Mouse (Mus musculus): ENCODE results near the gene Snrnp27. TPM values are rescaled to one million over a fixed set of nuclear protein-coding genes. Genes with fewer than 3 reads are reported as not detected.

Snrnp27 gene
- polyA plus RNA-seq, 1 experiment from 2014 or later: 120 TPM

DNA sequence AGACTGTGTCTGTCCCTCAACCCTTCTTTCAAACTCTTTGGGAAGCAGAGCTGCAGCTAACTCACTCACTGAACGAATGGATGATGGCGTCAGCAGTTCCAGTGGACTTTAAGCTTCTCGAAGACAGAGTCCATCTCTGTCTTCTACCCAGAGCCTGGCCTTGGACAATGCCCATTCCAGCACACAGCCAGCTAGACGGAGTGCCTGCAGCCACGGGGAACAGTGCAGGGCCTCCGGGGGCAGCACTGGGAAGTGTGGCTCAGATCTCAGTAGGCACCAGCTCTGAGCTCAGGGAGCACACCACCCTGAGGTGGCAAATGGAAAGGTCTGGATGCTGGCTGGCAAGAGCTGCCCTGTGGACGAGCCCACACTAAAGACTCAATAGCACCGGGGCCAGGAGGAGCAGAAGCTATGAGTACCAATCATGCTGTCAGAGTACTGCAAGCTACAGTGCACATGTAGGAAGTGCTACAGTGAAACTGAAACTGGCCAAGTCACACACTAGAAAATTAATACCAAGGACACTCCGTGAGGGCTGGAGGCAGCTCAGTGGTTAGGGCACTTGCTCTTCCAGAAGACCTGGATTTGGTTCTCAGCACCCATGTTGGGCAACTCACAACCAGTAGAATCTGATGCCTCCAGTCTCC is 29.9 kb downstream of the Snrnp27 start:
- Histone ChIP-seq H3K36me3 (peaks cover 60% of the 10 kb centered on the region), H3K27ac (no peak overlapping the region), H3K9ac (no peak overlapping the region), H3K27me3 (replicated peaks) (no peaks in the 10 kb centered on the region), H3K4me3 (no peak overlapping the region), H3K4me2 (replicated peaks) (no peak overlapping the region), H3K9me3 (no peaks in the 10 kb centered on the region), H3K4me1 (no peaks in the 10 kb centered on the region)
- 80% methylated on average over 9 of the region's 9 CpGs for WGBS
- no peak for ATAC-seq (ENCODE audit: low FRiP score, low read depth)

- peaks cover 64% of the 10 kb centered on the region for H3K36me3 ChIP-seq
- no peak for ATAC-seq (ENCODE audit: low FRiP score, low read depth)
- 91% methylated on average over 6 of the region's 6 CpGs for WGBS
These were observed 31.3 kb downstream of the Snrnp27 start for GRCm38 (mm10) chr6:86653026-86653425.

DNA sequence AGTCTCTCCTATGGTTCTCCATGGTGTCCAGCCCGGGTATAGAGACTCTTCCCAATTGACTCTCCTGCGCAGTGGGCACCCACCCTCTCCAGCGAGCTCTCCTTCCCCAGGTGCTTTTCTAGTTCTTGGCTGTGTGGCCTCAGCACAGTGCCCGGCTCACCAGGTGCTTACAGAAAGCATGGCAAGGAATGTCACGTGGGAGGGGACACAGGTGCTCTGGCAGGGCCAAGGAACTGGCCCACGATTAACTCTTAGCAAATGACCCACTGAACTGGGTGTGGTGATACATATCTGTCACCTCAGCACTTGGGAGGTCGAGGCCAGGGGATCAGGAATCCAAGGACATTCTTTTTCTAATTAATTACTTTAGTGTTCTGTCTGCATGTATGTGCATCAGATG is 38.2 kb downstream of the Snrnp27 start:
- H3K36me3 ChIP-seq: peaks cover 31% of the 10 kb centered on the region
- no peaks in the 10 kb centered on the region for H3K9me3 ChIP-seq
- H3K9ac ChIP-seq: no peak overlapping the region
- no peak overlapping the region for H3K4me3 ChIP-seq
- WGBS: 84% methylated on average over 7 of the region's 7 CpGs
- H3K27ac ChIP-seq: no peak overlapping the region
- no peaks in the 10 kb centered on the region for H3K27me3 ChIP-seq (replicated peaks)
- H3K4me2 ChIP-seq (replicated peaks): no peak overlapping the region
- ATAC-seq (ENCODE audit: low FRiP score, low read depth): no peak
- no peaks in the 10 kb centered on the region for H3K4me1 ChIP-seq

More at GRCm38 (mm10) chr6:86653026-86653425, 31.3 kb downstream of the Snrnp27 start:
- H3K9me3 ChIP-seq: no peaks in the 10 kb centered on the region
- H3K4me3 ChIP-seq: no peak overlapping the region
- H3K4me1 ChIP-seq: no peaks in the 10 kb centered on the region
- H3K27me3 ChIP-seq (replicated peaks): no peaks in the 10 kb centered on the region
- H3K9ac ChIP-seq: no peak overlapping the region
- H3K4me2 ChIP-seq (replicated peaks): no peak overlapping the region
- no peak overlapping the region for H3K27ac ChIP-seq

GRCm38 (mm10) chr6:86645551-86645950 is 38.8 kb downstream of the Snrnp27 start:
- no peaks in the 10 kb centered on the region for H3K27me3 ChIP-seq (replicated peaks)
- H3K27ac ChIP-seq: no peak overlapping the region
- no peaks in the 10 kb centered on the region for H3K9me3 ChIP-seq
- ATAC-seq (ENCODE audit: low FRiP score, low read depth): no peak
- no peak overlapping the region for H3K9ac ChIP-seq
- 86% methylated on average over 4 of the region's 4 CpGs for WGBS
- H3K36me3 ChIP-seq: peaks cover 25% of the 10 kb centered on the region
- no peaks in the 10 kb centered on the region for H3K4me1 ChIP-seq
- no peak overlapping the region for H3K4me2 ChIP-seq (replicated peaks)
- no peak overlapping the region for H3K4me3 ChIP-seq

DNA sequence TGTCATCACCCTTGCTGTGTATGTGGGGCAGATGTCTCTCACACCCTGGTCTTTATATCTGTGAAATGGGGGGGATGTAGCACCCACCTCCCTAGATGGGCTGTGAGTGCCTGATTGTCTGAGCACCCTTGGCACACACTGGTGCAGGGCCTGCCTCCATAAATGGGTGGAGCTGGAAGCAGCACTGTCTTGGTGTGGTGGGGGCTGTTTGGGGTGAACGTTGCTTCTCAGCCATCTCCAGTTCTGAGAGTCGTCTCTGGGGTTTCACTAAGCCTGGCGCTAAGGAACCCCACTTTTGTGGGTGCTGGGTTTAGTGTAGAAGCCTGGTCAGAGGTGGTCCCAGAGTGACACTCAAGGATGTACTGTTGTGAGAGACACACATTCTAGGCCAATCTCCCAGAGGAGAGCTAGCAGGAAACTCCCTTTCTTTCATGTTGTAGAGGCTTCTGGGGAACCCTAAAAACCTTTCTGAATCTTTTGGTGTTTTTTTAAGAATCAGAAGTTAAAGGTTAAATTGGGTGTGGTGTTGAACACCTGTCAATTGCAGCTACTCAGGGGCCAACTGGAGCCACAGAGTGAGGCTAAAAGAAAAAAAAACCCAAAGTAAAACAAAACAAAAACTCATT is 39.4 kb downstream of the Snrnp27 start:
- no peak overlapping the region for H3K27ac ChIP-seq
- H3K4me1 ChIP-seq: no peaks in the 10 kb centered on the region

GRCm38 (mm10) chr6:86641716-86642115 is 42.6 kb downstream of the Snrnp27 start:
- Histone ChIP-seq H3K27me3 (replicated peaks) (no peaks in the 10 kb centered on the region), H3K4me1 (no peaks in the 10 kb centered on the region), H3K36me3 (no peaks in the 10 kb centered on the region), H3K9ac (no peak overlapping the region), H3K4me2 (replicated peaks) (no peak overlapping the region), H3K9me3 (no peaks in the 10 kb centered on the region), H3K4me3 (no peak overlapping the region), H3K27ac (no peak overlapping the region)
- WGBS: 71% methylated on average over 8 of the region's 8 CpGs
- ATAC-seq (ENCODE audit: low FRiP score, low read depth): no peak

More for the DNA sequence above, 39.4 kb downstream of the Snrnp27 start:
- Histone ChIP-seq H3K9ac (no peak overlapping the region), H3K4me2 (replicated peaks) (no peak overlapping the region), H3K9me3 (no peaks in the 10 kb centered on the region), H3K4me3 (no peak overlapping the region), H3K36me3 (peaks cover 18% of the 10 kb centered on the region), H3K27me3 (replicated peaks) (no peaks in the 10 kb centered on the region)
- 91% methylated on average over 3 of the region's 3 CpGs for WGBS
- no peak for ATAC-seq (ENCODE audit: low FRiP score, low read depth)

- no peaks in the 10 kb centered on the region for H3K9me3 ChIP-seq
- no peaks in the 10 kb centered on the region for H3K27me3 ChIP-seq (replicated peaks)
- H3K9ac ChIP-seq: no peak overlapping the region
- no peak overlapping the region for H3K27ac ChIP-seq
- no peaks in the 10 kb centered on the region for H3K36me3 ChIP-seq
- no peak for ATAC-seq (ENCODE audit: low FRiP score, low read depth)
- H3K4me3 ChIP-seq: no peak overlapping the region
- 92% methylated on average over 8 of the region's 8 CpGs for WGBS
- no peaks in the 10 kb centered on the region for H3K4me1 ChIP-seq
- H3K4me2 ChIP-seq (replicated peaks): no peak overlapping the region
These were observed 43.5 kb downstream of the Snrnp27 start for GRCm38 (mm10) chr6:86640776-86641175.

- ATAC-seq (ENCODE audit: low FRiP score, low read depth): no peak
- Histone ChIP-seq H3K4me2 (replicated peaks) (no peak overlapping the region), H3K27me3 (replicated peaks) (no peaks in the 10 kb centered on the region), H3K4me1 (no peaks in the 10 kb centered on the region), H3K36me3 (no peaks in the 10 kb centered on the region), H3K27ac (no peak overlapping the region), H3K4me3 (no peak overlapping the region), H3K9me3 (no peaks in the 10 kb centered on the region), H3K9ac (no peak overlapping the region)
- WGBS: 86% methylated on average over 3 of the region's 3 CpGs
These were observed 44.2 kb downstream of the Snrnp27 start for GRCm38 (mm10) chr6:86640161-86640560.

- Histone ChIP-seq H3K27ac (no peak overlapping the region), H3K9me3 (no peaks in the 10 kb centered on the region), H3K4me2 (replicated peaks) (no peak overlapping the region), H3K9ac (no peak overlapping the region), H3K36me3 (no peaks in the 10 kb centered on the region), H3K4me1 (no peaks in the 10 kb centered on the region), H3K27me3 (replicated peaks) (no peaks in the 10 kb centered on the region), H3K4me3 (no peak overlapping the region)
- WGBS: 82% methylated on average over 18 of the region's 18 CpGs
- ATAC-seq (ENCODE audit: low FRiP score, low read depth): no peak
These were observed 44.9 kb downstream of the Snrnp27 start for GRCm38 (mm10) chr6:86639180-86640160.

- no peaks in the 10 kb centered on the region for H3K36me3 ChIP-seq
- no peaks in the 10 kb centered on the region for H3K27me3 ChIP-seq (replicated peaks)
- no peak overlapping the region for H3K9ac ChIP-seq
- H3K4me1 ChIP-seq: no peaks in the 10 kb centered on the region
- ATAC-seq (ENCODE audit: low FRiP score, low read depth): no peak
- no peaks in the 10 kb centered on the region for H3K9me3 ChIP-seq
- no peak overlapping the region for H3K4me2 ChIP-seq (replicated peaks)
- 31% methylated on average over 2 of the region's 2 CpGs for WGBS
- H3K4me3 ChIP-seq: no peak overlapping the region
- H3K27ac ChIP-seq: no peak overlapping the region
These were observed 45.9 kb downstream of the Snrnp27 start for GRCm38 (mm10) chr6:86638434-86638833.

DNA sequence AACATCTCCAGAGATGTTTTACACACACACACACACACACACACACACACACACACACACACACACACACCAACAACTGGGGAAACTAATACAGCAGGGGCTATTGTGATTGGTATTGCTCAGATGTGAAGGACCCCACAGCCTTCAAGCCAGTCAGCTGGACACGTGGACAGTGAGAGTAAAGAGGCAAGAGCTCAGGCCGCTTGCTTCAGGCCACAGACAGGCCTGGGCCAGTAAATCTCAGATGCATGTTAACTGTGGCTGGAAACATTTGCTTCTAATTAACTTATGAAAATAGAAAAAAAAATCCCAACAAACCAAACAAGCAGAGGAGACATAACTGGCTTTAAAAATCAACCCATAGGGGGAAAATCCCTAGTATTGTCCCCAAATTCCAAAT is 46.5 kb downstream of the Snrnp27 start:
- WGBS: 81% methylated on average over 2 of the region's 2 CpGs
- H3K9ac ChIP-seq: no peak overlapping the region
- H3K36me3 ChIP-seq: no peaks in the 10 kb centered on the region

GRCm38 (mm10) chr6:86637171-86637835 is 47.0 kb downstream of the Snrnp27 start:
- Histone ChIP-seq H3K4me3 (no peak overlapping the region), H3K27ac (no peak overlapping the region), H3K4me2 (replicated peaks) (no peak overlapping the region), H3K4me1 (no peaks in the 10 kb centered on the region), H3K9me3 (no peaks in the 10 kb centered on the region), H3K9ac (no peak overlapping the region), H3K27me3 (replicated peaks) (no peaks in the 10 kb centered on the region), H3K36me3 (no peaks in the 10 kb centered on the region)
- 70% methylated on average over 4 of the region's 4 CpGs for WGBS
- no peak for ATAC-seq (ENCODE audit: low FRiP score, low read depth)

More for the DNA sequence above, 46.5 kb downstream of the Snrnp27 start:
- no peaks in the 10 kb centered on the region for H3K27me3 ChIP-seq (replicated peaks)
- no peak overlapping the region for H3K27ac ChIP-seq
- H3K4me3 ChIP-seq: no peak overlapping the region
- no peaks in the 10 kb centered on the region for H3K9me3 ChIP-seq
- ATAC-seq (ENCODE audit: low FRiP score, low read depth): no peak
- no peak overlapping the region for H3K4me2 ChIP-seq (replicated peaks)
- no peaks in the 10 kb centered on the region for H3K4me1 ChIP-seq
